Mouse (Mus musculus): ENCODE measurements at regions not wholly inside any gene's neighbourhood (a gene's known extent, or its start where the extent isn't known, plus 50 kb on each side); places are given as distances from the start of the nearest gene placed in this dataset.

DNA sequence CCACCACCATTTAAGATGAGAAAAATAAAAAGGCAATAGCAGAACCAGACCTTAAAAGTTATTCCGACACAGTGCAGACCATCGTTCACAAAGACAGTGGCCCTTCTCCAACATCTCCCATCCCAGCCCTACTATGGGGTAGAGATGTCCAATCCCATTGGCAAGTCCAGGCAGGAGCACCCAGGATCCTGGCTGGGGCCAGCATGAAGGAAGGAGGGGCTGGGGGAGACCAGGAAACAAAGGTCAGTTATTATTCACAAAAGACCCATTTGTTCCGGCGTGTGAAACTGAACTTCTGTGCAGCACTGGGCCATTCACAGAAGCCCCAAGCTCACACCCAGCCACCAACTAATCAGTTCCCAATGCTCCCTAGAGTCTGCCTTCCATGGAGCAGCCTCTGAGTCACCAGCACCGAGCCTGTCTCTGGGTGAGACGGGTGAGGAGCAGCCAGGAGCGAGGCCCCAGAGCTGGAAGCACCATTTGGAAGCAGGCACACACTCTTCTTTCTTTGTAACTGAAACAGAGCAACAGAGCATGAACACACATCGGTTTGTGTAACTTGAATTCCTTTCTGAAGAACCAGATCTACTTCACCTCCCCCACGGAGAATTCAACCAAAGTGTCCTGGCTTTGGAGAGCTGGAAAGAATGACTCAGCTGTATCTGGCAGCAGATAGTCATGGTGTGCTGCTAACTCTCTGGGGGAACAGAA, 70.1 kb upstream of the Dlg1 start:
- DNase-seq (ENCODE audit: low spot score) (no peak), ATAC-seq (replicated peaks; ENCODE audit: insufficient number of reproducible peaks, low FRiP score, low TSS enrichment, low read depth) (no peak)
- peaks cover 9% of the 10 kb centered on the region for H3K4me1 ChIP-seq (ENCODE audit: control insufficient read depth, insufficient read depth, low read length)
- 39% methylated on average over 9 of the region's 9 CpGs for WGBS
- no peaks in the 10 kb centered on the region for H3K36me3 ChIP-seq (replicated peaks; ENCODE audit: control insufficient read depth, insufficient read depth, low read depth, low read length)
- no peak overlapping the region for H3K4me2 ChIP-seq (ENCODE audit: low read depth, low read length)
- H3K27ac ChIP-seq (replicated peaks; ENCODE audit: low read depth, low read length): peak overlapping the region; percentile 65
- H3K9ac ChIP-seq (replicated peaks; ENCODE audit: low read length): no peak overlapping the region
- no peaks in the 10 kb centered on the region; the same call in 1 of the 2 replicates for H3K9me3 ChIP-seq (replicated peaks; ENCODE audit: control insufficient read depth, low read length)
- no peak overlapping the region for H3K4me3 ChIP-seq (ENCODE audit: low read depth, low read length)
- H3K27me3 ChIP-seq (ENCODE audit: control insufficient read depth, insufficient read depth, low read length): no peaks in the 10 kb centered on the region

DNA sequence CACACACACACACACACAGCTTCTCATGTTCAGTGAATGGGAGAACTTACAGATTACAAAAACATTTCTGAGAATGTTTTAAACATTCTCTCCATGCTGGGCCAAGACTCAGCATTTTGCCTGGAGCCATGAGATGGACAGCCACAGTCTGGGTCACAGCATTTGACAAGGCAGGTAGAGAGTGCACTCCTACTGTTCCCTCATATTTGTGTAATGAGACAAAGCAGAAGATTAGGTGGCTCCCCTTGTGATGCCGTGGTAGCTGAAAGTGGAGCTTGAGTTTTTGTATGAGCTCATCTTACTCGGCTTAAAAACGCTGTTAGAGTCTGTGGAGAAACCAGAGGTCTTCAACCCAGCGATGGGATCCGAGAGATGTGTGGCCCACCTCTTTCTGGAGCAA, 65.3 kb upstream of the Dlg1 start:
- WGBS: 86% methylated on average over 5 of the region's 5 CpGs

DNA sequence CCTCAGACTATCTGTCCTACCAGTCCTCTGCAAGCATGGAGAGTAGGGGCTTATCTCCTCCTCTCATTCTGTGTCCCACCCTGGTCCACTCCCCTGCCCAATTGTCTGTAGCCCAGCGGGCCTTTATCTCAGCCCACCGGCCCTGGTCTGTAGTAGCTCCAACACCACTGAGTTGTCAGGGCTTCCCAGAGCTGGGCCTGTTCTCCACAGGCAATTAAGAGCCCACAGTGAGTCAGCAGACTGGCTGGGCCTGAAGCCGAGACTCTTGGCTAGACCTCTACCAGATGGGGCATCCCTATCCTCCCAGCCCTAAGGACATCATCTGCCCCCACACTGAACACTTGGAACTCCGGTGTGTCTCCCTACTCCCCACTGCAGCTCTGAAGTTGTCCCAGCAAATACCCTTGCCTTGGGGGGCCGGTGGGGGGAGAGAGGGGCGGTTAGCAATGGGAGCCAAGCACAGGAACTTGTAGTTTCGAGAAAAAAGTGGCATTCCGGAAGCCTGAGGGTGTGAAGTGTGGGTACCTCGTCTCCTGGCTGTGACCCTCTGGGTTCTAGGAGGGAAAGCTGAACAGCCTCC, 64.7 kb upstream of the Dlg1 start:
- Histone ChIP-seq H3K4me3 (ENCODE audit: low read depth, low read length) (no peak overlapping the region), H3K4me1 (ENCODE audit: control insufficient read depth, insufficient read depth, low read length) (peaks cover under 1% of the 10 kb centered on the region; the same call in 1 of the 2 replicates), H3K27me3 (ENCODE audit: control insufficient read depth, insufficient read depth, low read length) (no peaks in the 10 kb centered on the region), H3K9ac (replicated peaks; ENCODE audit: low read length) (no peak overlapping the region), H3K27ac (replicated peaks; ENCODE audit: low read depth, low read length) (no peak overlapping the region), H3K36me3 (replicated peaks; ENCODE audit: control insufficient read depth, insufficient read depth, low read depth, low read length) (no peaks in the 10 kb centered on the region), H3K4me2 (ENCODE audit: low read depth, low read length) (no peak overlapping the region), H3K9me3 (replicated peaks; ENCODE audit: control insufficient read depth, low read length) (no peaks in the 10 kb centered on the region)
- no peak for DNase-seq (ENCODE audit: low spot score)
- WGBS: 84% methylated on average over 9 of the region's 9 CpGs
- ATAC-seq (replicated peaks; ENCODE audit: insufficient number of reproducible peaks, low FRiP score, low TSS enrichment, low read depth): peak; percentile 59

More for the DNA sequence above, 65.3 kb upstream of the Dlg1 start:
- H3K27ac ChIP-seq (replicated peaks; ENCODE audit: low read depth, low read length): no peak overlapping the region
- peaks cover 5% of the 10 kb centered on the region for H3K4me1 ChIP-seq (ENCODE audit: control insufficient read depth, insufficient read depth, low read length)
- H3K9me3 ChIP-seq (replicated peaks; ENCODE audit: control insufficient read depth, low read length): no peaks in the 10 kb centered on the region
- DNase-seq (ENCODE audit: low spot score) (no peak), ATAC-seq (replicated peaks; ENCODE audit: insufficient number of reproducible peaks, low FRiP score, low TSS enrichment, low read depth) (no peak)
- no peaks in the 10 kb centered on the region for H3K27me3 ChIP-seq (ENCODE audit: control insufficient read depth, insufficient read depth, low read length)
- no peak overlapping the region for H3K4me3 ChIP-seq (ENCODE audit: low read depth, low read length)
- no peaks in the 10 kb centered on the region for H3K36me3 ChIP-seq (replicated peaks; ENCODE audit: control insufficient read depth, insufficient read depth, low read depth, low read length)
- H3K9ac ChIP-seq (replicated peaks; ENCODE audit: low read length): no peak overlapping the region
- H3K4me2 ChIP-seq (ENCODE audit: low read depth, low read length): no peak overlapping the region

DNA sequence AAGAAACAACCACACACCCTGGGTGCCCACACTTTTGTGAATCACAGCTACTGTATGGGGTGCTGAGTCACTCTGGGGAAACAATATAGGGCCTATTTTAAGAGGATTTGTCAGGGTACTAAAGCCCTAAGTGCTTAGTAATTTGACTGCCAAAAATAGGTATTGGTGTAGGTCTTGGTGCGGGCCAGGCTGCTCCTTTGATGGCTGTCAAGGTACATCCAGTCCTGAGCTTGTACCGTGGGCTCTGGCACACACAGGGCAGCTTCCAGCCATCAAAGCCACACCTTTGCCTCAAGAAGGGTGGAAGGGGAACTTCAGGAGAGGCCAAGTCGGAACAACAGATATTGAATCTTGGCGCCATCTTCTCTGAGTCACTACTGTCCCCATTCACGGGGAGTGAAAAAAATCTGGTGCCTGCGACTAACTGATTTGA, 64.2 kb upstream of the Dlg1 start:
- Histone ChIP-seq H3K27me3 (ENCODE audit: control insufficient read depth, insufficient read depth, low read length) (no peaks in the 10 kb centered on the region), H3K9me3 (replicated peaks; ENCODE audit: control insufficient read depth, low read length) (no peaks in the 10 kb centered on the region), H3K27ac (replicated peaks; ENCODE audit: low read depth, low read length) (no peak overlapping the region), H3K9ac (replicated peaks; ENCODE audit: low read length) (no peak overlapping the region), H3K4me1 (ENCODE audit: control insufficient read depth, insufficient read depth, low read length) (no peaks in the 10 kb centered on the region), H3K4me2 (ENCODE audit: low read depth, low read length) (no peak overlapping the region), H3K36me3 (replicated peaks; ENCODE audit: control insufficient read depth, insufficient read depth, low read depth, low read length) (no peaks in the 10 kb centered on the region), H3K4me3 (ENCODE audit: low read depth, low read length) (no peak overlapping the region)
- ATAC-seq (replicated peaks; ENCODE audit: insufficient number of reproducible peaks, low FRiP score, low TSS enrichment, low read depth) (no peak), DNase-seq (ENCODE audit: low spot score) (no peak)
- 95% methylated on average over 6 of the region's 6 CpGs for WGBS

DNA sequence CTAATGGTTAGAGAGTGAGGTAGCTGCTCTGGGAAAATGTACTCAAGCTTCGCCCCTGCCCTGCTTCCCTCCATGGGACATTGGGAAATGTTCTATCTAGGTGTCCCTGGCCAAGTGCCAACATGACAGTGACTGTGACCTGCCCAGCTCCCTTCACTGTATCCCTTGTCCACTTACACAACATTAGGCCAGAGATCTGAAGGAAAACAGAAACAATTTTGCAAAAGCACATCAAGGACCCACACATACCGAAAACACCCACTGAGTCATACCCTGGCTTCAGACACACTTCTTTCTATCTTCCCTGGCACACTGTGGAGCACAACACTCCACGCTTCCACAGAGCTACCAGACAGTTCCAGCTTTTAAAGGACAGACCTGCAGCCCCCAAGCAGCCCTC, 62.0 kb upstream of the Dlg1 start:
- ATAC-seq (replicated peaks; ENCODE audit: insufficient number of reproducible peaks, low FRiP score, low TSS enrichment, low read depth) (no peak), DNase-seq (ENCODE audit: low spot score) (no peak)
- no peaks in the 10 kb centered on the region for H3K4me1 ChIP-seq (ENCODE audit: control insufficient read depth, insufficient read depth, low read length)
- H3K27ac ChIP-seq (replicated peaks; ENCODE audit: low read depth, low read length): no peak overlapping the region
- H3K9me3 ChIP-seq (replicated peaks; ENCODE audit: control insufficient read depth, low read length): no peaks in the 10 kb centered on the region
- no peaks in the 10 kb centered on the region for H3K36me3 ChIP-seq (replicated peaks; ENCODE audit: control insufficient read depth, insufficient read depth, low read depth, low read length)
- no peak overlapping the region for H3K4me2 ChIP-seq (ENCODE audit: low read depth, low read length)
- no peaks in the 10 kb centered on the region for H3K27me3 ChIP-seq (ENCODE audit: control insufficient read depth, insufficient read depth, low read length)
- 97% methylated on average over 3 of the region's 3 CpGs for WGBS
- no peak overlapping the region for H3K4me3 ChIP-seq (ENCODE audit: low read depth, low read length)
- H3K9ac ChIP-seq (replicated peaks; ENCODE audit: low read length): no peak overlapping the region

DNA sequence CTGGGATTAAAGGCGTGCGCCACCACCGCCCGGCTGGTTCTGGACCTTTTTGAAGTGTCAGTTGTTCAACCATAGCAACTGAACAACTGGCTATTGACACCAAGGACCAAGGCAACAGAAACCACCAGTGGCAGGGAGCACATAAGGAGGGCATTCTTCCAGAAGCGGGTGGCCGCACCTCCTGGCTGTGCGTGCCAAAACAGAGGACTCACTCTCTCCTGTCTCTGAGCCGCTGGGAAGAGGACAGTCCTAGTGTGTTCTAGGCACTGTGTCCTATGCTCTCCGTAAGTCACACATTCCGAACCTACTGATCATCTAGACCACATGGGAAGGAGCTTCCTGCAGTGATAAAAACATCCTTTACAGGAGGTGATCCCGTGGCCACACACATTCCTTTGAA, 60.1 kb upstream of the Dlg1 start:
- no peak overlapping the region for H3K4me2 ChIP-seq (ENCODE audit: low read depth, low read length)
- WGBS: 73% methylated on average over 11 of the region's 11 CpGs
- no peak overlapping the region for H3K27ac ChIP-seq (replicated peaks; ENCODE audit: low read depth, low read length)
- H3K9ac ChIP-seq (replicated peaks; ENCODE audit: low read length): no peak overlapping the region
- ATAC-seq (replicated peaks; ENCODE audit: insufficient number of reproducible peaks, low FRiP score, low TSS enrichment, low read depth): no peak
- H3K27me3 ChIP-seq (ENCODE audit: control insufficient read depth, insufficient read depth, low read length): no peaks in the 10 kb centered on the region
- no peak overlapping the region for H3K4me3 ChIP-seq (ENCODE audit: low read depth, low read length)
- no peaks in the 10 kb centered on the region for H3K36me3 ChIP-seq (replicated peaks; ENCODE audit: control insufficient read depth, insufficient read depth, low read depth, low read length)
- no peaks in the 10 kb centered on the region for H3K4me1 ChIP-seq (ENCODE audit: control insufficient read depth, insufficient read depth, low read length)
- no peaks in the 10 kb centered on the region; the same call in 1 of the 2 replicates for H3K9me3 ChIP-seq (replicated peaks; ENCODE audit: control insufficient read depth, low read length)
- no peak for DNase-seq (ENCODE audit: low spot score)

DNA sequence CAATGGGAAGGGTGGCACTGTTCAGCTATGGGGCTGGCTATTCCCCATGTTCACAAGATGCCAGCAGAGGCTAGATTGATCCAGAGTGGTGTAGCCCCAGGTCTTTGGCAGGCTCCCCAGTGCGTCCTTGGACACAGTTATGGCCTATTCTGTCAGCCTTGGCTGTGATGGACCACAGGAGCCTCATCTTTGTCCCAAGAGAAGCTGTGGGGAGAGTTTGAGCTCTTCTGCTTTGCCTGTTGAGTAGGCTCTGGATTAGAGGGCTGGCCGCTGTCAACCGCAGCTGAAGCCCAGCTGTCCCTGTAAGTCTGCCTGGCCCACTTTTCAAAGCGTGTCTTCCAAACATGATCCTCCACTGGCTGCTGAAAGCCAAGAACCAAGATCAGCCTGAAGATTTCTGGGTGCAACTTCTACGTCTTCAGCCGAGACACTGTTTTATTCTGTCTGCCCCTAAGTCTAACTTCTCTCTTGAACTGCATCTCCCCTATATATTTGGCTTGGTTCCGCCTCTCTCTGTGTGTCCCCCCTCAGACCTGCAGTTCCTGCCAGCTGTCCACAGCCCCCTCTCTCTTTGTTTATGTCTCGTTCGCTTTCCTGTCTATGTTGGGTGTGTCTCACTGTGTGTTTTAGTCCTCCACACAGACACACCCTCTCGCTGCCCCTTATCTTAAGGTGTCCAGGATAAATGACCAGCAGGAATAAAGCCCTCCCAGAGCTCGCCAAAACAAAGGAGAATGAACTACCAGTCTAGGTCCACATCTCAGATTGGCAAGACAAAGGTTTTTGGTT, 56.7 kb upstream of the Dlg1 start:
- Histone ChIP-seq H3K9ac (replicated peaks; ENCODE audit: low read length) (no peak overlapping the region), H3K4me2 (ENCODE audit: low read depth, low read length) (no peak overlapping the region), H3K4me3 (ENCODE audit: low read depth, low read length) (no peak overlapping the region), H3K4me1 (ENCODE audit: control insufficient read depth, insufficient read depth, low read length) (no peaks in the 10 kb centered on the region), H3K36me3 (replicated peaks; ENCODE audit: control insufficient read depth, insufficient read depth, low read depth, low read length) (no peaks in the 10 kb centered on the region), H3K27ac (replicated peaks; ENCODE audit: low read depth, low read length) (no peak overlapping the region), H3K9me3 (replicated peaks; ENCODE audit: control insufficient read depth, low read length) (no peaks in the 10 kb centered on the region; the same call in 1 of the 2 replicates), H3K27me3 (ENCODE audit: control insufficient read depth, insufficient read depth, low read length) (no peaks in the 10 kb centered on the region)
- DNase-seq (ENCODE audit: low spot score) (no peak), ATAC-seq (replicated peaks; ENCODE audit: insufficient number of reproducible peaks, low FRiP score, low TSS enrichment, low read depth) (no peak)
- WGBS: 76% methylated on average over 11 of the region's 11 CpGs

DNA sequence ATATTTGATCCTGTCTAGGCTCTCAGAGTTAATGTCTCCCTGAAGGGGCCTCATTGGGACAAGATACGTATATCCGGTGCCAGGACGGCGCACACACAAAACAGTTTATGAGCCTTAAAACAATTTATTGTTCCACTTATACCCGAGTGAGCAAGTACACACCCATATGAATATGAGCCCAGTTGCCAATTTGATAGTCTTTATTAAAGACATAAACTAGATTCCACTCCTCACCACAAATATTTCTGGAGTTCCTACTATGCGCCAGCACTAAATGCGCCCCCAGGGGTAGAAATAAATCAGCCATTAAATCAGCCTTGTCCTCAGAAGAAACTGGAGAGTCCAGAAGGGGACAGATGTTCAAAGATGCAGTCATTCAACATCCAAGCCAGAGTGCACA, 54.3 kb upstream of the Dlg1 start:
- Histone ChIP-seq H3K27me3 (ENCODE audit: control insufficient read depth, insufficient read depth, low read length) (no peaks in the 10 kb centered on the region), H3K9ac (replicated peaks; ENCODE audit: low read length) (no peak overlapping the region), H3K4me1 (ENCODE audit: control insufficient read depth, insufficient read depth, low read length) (no peaks in the 10 kb centered on the region), H3K27ac (replicated peaks; ENCODE audit: low read depth, low read length) (no peak overlapping the region), H3K36me3 (replicated peaks; ENCODE audit: control insufficient read depth, insufficient read depth, low read depth, low read length) (no peaks in the 10 kb centered on the region), H3K9me3 (replicated peaks; ENCODE audit: control insufficient read depth, low read length) (no peaks in the 10 kb centered on the region; the same call in 1 of the 2 replicates), H3K4me3 (ENCODE audit: low read depth, low read length) (no peak overlapping the region), H3K4me2 (ENCODE audit: low read depth, low read length) (no peak overlapping the region)
- ATAC-seq (replicated peaks; ENCODE audit: insufficient number of reproducible peaks, low FRiP score, low TSS enrichment, low read depth) (no peak), DNase-seq (ENCODE audit: low spot score) (no peak)
- 88% methylated on average over 7 of the region's 7 CpGs for WGBS

Data from embryonic facial prominence, embryonic 11.5 days (tissue).